Mouse (Mus musculus) stomach, embryonic 14.5 days (tissue): Measurements from ENCODE around the gene Ttc8. TPM values are rescaled to one million over a fixed set of nuclear protein-coding genes. Genes with fewer than 3 reads are reported as not detected.

Experiments used
- ATAC-seq: fragments of 200-750 bp; cut with Nextera tagmentation; 2 replicates; pipeline ENCODE4 v1.8.0; 2017; ENCODE audit warnings: low read depth, moderate TSS enrichment; ENCODE audit not compliant: insufficient number of reproducible peaks, insufficient read depth, low FRiP score
- H3K27ac ChIP-seq: fragments of 300-500 bp; sonication (generic); 2 replicates; pipeline ENCODE4 v1.5.1; 2014; ENCODE audit warnings: mild to moderate bottlenecking, low read length, moderate library complexity, mixed read lengths
- H3K27me3 ChIP-seq: fragments of 300-500 bp; sonication (generic); 2 replicates; pipeline ENCODE4 v1.6.1; 2014; ENCODE audit warnings: low read length, control low read depth, mixed read lengths; ENCODE audit not compliant: control insufficient read depth, insufficient read depth
- H3K36me3 ChIP-seq: fragments of 300-500 bp; sonication (generic); 2 replicates; pipeline ENCODE4 v1.6.1; 2014; ENCODE audit warnings: mild to moderate bottlenecking, control low read depth, low read length, moderate library complexity, mixed read lengths; ENCODE audit not compliant: control insufficient read depth, insufficient read depth
- H3K4me1 ChIP-seq: fragments of 300-500 bp; sonication (generic); 2 replicates; pipeline ENCODE4 v1.6.1; 2014; ENCODE audit warnings: low read length, control low read depth, mixed read lengths; ENCODE audit not compliant: control insufficient read depth, insufficient read depth
- H3K4me2 ChIP-seq: fragments of 300-500 bp; sonication (generic); replicated peaks from 2 replicates; pipeline ENCODE4 v1.6.1; 2014; ENCODE audit warnings: low read depth, low read length, control low read depth
- H3K4me3 ChIP-seq: fragments of 300-500 bp; sonication (generic); 2 replicates; pipeline ENCODE4 v1.5.1; 2014; ENCODE audit warnings: low read depth, low read length, control low read depth
- H3K9ac ChIP-seq: fragments of 300-500 bp; sonication (generic); replicated peaks from 2 replicates; pipeline ENCODE4 v1.6.1; 2014; ENCODE audit warnings: low read depth, mild to moderate bottlenecking, control low read depth, low read length, moderate library complexity, mixed read lengths
- H3K9me3 ChIP-seq: fragments of 300-500 bp; sonication (generic); 2 replicates; pipeline ENCODE4 v1.6.1; 2016; ENCODE audit warnings: low read depth, low read length, control low read depth; ENCODE audit not compliant: control insufficient read depth
- WGBS: fragments of 180-500 bp; shearing (Covaris S2); extraction: QIAGEN DNeasy Blood & Tissue Kit; methylation state at CpG from one replicate; pipeline ENCODE4 v1.1.7; 2014; 5-methylcytosine and 5-hydroxymethylcytosine counted together
- polyA plus RNA-seq: library from polyadenylated mRNA; unstranded; fragments of >200 nt; fragmentation: Nextera tagmentation; extraction: Ambion mirVana; gene quantifications from 2 replicates; pipeline ENCODE4 v1.2.1, GENCODE M21; 2014

Gene Ttc8
- polyA plus RNA-seq, 1 experiment from 2014 or later, result 33.2 TPM

DNA sequence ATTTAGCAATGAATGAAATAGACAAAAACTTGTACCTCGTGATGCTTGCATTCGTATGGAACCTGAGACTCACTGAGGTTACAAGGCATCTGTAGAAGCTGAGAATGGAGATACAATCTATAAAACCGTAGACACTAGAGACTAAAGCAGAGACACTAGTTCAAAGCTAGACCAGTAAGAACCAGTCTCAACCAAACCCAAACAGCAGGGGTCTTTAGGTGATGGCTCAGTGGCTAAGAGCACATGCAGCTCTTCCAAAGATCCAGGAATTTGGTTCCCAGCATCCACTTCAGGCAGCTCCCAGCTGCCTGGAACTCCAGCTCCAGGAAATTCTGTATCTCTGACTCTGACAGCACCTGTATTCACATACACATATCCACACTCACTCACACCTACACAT lies 60.7 kb downstream of the Ttc8 start:
- Histone ChIP-seq H3K4me3 (no peak overlapping the region), H3K27me3 (no peaks in the 10 kb centered on the region), H3K4me1 (no peaks in the 10 kb centered on the region), H3K9ac (no peak overlapping the region), H3K27ac (no peak overlapping the region), H3K4me2 (no peak overlapping the region), H3K9me3 (no peaks in the 10 kb centered on the region), H3K36me3 (peaks cover 5% of the 10 kb centered on the region)
- 96% methylated on average over 3 of the region's 3 CpGs for WGBS
- ATAC-seq, result no peak

GRCm38 (mm10) chr12:98984785-98985184 lies 64.4 kb downstream of the Ttc8 start:
- H3K27me3 ChIP-seq, result no peaks in the 10 kb centered on the region
- WGBS, result 80% methylated on average over 2 of the region's 2 CpGs
- no peaks in the 10 kb centered on the region for H3K9me3 ChIP-seq
- no peak overlapping the region for H3K4me3 ChIP-seq
- H3K9ac ChIP-seq, result no peak overlapping the region
- peaks cover 5% of the 10 kb centered on the region for H3K36me3 ChIP-seq
- no peak overlapping the region for H3K4me2 ChIP-seq
- no peak for ATAC-seq
- no peak overlapping the region for H3K27ac ChIP-seq
- no peaks in the 10 kb centered on the region for H3K4me1 ChIP-seq

DNA sequence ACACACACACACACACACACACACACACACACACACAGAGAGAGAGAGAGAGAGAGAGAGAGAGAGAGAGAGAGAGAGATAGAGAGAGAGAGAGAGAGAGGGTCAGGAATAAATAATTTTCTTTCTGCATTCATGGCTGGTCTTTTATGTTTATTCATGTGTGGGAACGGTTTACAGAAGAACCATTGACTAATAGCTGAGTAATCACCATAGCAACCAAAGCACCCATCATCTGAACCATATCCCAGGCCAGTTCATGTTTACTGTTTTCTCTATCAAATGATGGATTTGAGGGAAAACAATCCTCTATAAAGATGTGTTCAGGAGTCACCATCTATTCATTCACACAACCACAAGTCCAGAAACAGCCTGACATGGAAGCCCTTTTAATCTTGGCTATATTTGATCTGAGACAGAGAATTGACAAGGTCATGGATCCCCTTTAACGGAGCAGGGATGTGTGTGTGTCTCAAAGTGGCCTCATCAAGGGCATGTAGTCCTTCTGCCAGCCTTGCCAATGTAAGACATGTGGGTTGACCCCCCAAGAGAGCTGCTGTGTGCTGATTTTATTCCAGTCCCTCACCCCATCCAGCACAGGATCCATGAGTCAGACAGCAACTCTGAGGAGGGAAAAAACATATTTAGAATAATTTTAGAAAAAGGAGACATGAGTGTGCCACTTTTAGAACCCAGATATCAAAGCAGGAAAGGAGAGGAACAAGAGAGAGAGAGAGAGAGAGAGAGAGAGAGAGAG lies 70.9 kb downstream of the Ttc8 start:
- H3K4me1 ChIP-seq, result no peaks in the 10 kb centered on the region
- no peak overlapping the region for H3K4me2 ChIP-seq
- WGBS, result 61% methylated on average over 2 of the region's 2 CpGs
- H3K4me3 ChIP-seq, result no peak overlapping the region
- H3K9ac ChIP-seq, result no peak overlapping the region
- no peak overlapping the region for H3K27ac ChIP-seq
- H3K9me3 ChIP-seq, result no peaks in the 10 kb centered on the region
- no peaks in the 10 kb centered on the region for H3K36me3 ChIP-seq
- H3K27me3 ChIP-seq, result no peaks in the 10 kb centered on the region
- ATAC-seq, result no peak

GRCm38 (mm10) chr12:98991830-98992216 lies 71.4 kb downstream of the Ttc8 start:
- no peaks in the 10 kb centered on the region for H3K4me1 ChIP-seq
- no peaks in the 10 kb centered on the region for H3K36me3 ChIP-seq
- H3K4me2 ChIP-seq, result no peak overlapping the region
- no peaks in the 10 kb centered on the region for H3K9me3 ChIP-seq
- H3K27me3 ChIP-seq, result no peaks in the 10 kb centered on the region
- H3K4me3 ChIP-seq, result no peak overlapping the region
- WGBS, result 88% methylated on average over 3 of the region's 3 CpGs
- ATAC-seq, result no peak
- H3K9ac ChIP-seq, result no peak overlapping the region
- no peak overlapping the region for H3K27ac ChIP-seq

DNA sequence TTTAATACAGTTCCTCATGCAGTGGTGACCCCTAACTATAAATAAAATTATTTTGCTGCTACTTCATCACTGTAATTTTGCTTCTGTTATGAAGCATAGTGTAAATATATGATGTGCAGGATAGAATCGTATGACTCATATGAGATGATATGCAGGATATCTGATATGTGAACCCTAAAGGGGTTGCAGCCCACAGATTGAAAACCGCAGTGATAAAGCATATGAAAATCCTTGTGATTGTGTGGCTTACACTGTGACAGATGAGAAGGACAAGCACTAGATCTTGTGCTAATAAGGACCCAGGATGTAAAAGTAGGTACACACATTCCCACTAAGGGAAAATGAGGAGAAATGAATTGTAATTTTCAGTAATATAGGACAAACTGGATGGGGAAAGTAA lies 73.4 kb downstream of the Ttc8 start:
- WGBS, result 78% methylated on average over 2 of the region's 2 CpGs
- no peaks in the 10 kb centered on the region for H3K27me3 ChIP-seq
- H3K4me3 ChIP-seq, result no peak overlapping the region

DNA sequence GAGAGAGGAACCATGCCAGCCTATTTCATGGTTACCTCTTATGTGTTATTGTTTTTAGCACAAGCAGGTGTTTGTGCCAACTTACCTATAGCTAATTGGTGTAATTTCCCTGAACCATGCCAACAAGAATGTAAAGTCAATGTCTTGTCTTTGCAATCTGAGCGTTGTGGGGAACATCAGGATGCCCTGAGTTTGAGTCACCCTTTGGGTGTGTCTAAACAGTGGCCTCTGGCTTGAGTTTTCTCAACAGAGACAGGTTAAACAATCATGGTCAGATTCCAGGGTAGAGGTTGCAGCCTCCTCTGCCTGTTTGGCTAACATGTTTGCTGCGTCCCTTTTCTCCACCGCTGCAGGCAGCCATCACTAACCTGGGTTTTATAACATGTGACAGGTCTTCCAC lies 74.0 kb downstream of the Ttc8 start:
- H3K9ac ChIP-seq, result no peak overlapping the region
- no peak for ATAC-seq
- no peaks in the 10 kb centered on the region for H3K4me1 ChIP-seq
- no peak overlapping the region for H3K4me2 ChIP-seq
- H3K36me3 ChIP-seq, result no peaks in the 10 kb centered on the region
- 73% methylated on average over 3 of the region's 3 CpGs for WGBS
- no peak overlapping the region for H3K27ac ChIP-seq
- no peak overlapping the region for H3K4me3 ChIP-seq
- H3K27me3 ChIP-seq, result no peaks in the 10 kb centered on the region
- H3K9me3 ChIP-seq, result no peaks in the 10 kb centered on the region

More for the DNA sequence above, 73.4 kb downstream of the Ttc8 start:
- Histone ChIP-seq H3K9me3 (no peaks in the 10 kb centered on the region), H3K4me1 (no peaks in the 10 kb centered on the region), H3K4me2 (no peak overlapping the region), H3K36me3 (no peaks in the 10 kb centered on the region), H3K9ac (no peak overlapping the region), H3K27ac (no peak overlapping the region)
- ATAC-seq, result no peak

DNA sequence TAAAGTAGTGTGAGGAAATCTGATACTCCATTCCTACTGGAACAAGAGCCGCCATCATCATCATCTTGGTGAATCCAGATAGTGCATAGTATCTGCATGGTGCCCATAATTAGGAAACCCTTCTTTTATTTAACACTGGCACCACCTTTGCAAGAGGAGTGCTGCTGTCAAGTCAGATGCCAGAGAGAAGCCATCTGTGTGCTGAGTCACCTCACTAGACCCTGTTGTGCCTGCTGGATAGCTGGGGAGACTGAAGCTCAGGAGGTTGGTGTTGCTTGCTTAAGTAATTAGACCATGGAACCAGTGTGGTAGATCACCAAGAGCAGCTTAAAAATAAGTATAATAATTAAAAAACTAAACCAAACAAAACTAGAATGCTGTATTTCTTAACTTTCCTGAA lies 75.5 kb downstream of the Ttc8 start:
- WGBS, result 86% methylated on average over 1 of the region's 1 CpGs
- no peak overlapping the region for H3K9ac ChIP-seq
- no peaks in the 10 kb centered on the region for H3K4me1 ChIP-seq
- H3K9me3 ChIP-seq, result no peaks in the 10 kb centered on the region
- H3K27ac ChIP-seq, result no peak overlapping the region
- no peak overlapping the region for H3K4me3 ChIP-seq
- no peaks in the 10 kb centered on the region for H3K27me3 ChIP-seq
- H3K4me2 ChIP-seq, result no peak overlapping the region
- no peaks in the 10 kb centered on the region for H3K36me3 ChIP-seq
- no peak for ATAC-seq

DNA sequence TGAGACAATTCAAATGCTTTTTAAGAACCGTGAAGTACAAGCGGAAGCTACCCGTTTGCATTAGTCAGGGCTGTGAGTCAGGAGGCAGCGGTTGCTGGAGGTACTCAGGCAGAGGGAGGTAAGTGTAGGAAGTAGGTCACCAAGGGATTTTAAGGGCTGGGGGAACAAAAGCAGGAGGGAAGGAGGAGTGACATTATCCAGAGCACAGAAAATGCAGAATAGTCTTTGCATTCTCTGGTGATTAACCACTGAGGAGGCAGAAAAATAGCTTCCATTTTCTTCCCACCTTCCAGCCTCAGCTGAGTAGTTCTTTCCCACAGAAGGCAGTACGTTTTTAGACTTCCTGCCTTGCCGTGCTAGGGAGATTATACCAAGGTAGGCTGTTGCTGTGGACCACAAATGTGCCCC lies 76.2 kb downstream of the Ttc8 start:
- H3K27me3 ChIP-seq, result no peaks in the 10 kb centered on the region
- H3K4me1 ChIP-seq, result no peaks in the 10 kb centered on the region
- no peaks in the 10 kb centered on the region for H3K36me3 ChIP-seq
- H3K9ac ChIP-seq, result no peak overlapping the region
- H3K27ac ChIP-seq, result no peak overlapping the region
- H3K9me3 ChIP-seq, result no peaks in the 10 kb centered on the region
- H3K4me2 ChIP-seq, result no peak overlapping the region
- WGBS, result 40% methylated on average over 6 of the region's 6 CpGs
- H3K4me3 ChIP-seq, result no peak overlapping the region
- ATAC-seq, result no peak

- ATAC-seq, result no peak
- Histone ChIP-seq H3K9ac (no peak overlapping the region), H3K4me1 (no peaks in the 10 kb centered on the region), H3K27ac (no peak overlapping the region), H3K4me2 (no peak overlapping the region), H3K27me3 (no peaks in the 10 kb centered on the region), H3K36me3 (no peaks in the 10 kb centered on the region), H3K4me3 (no peak overlapping the region), H3K9me3 (no peaks in the 10 kb centered on the region)
- 84% methylated on average over 5 of the region's 5 CpGs for WGBS
Measured at GRCm38 (mm10) chr12:98997046-98997445, 76.7 kb downstream of the Ttc8 start.
